Mouse (Mus musculus) liver, adult 2 months (tissue): ENCODE measurements around the gene Aatf. TPM values are rescaled to one million over a fixed set of nuclear protein-coding genes. Genes with fewer than 3 reads are reported as not detected.

ENCODE experiments used
- DNase-seq: peaks from one replicate; pipeline ENCODE4 v3.0.0-alpha.2; 2011; ENCODE audit warnings: low read depth, low spot score; ENCODE audit errors: extremely low read depth
- H3K27ac ChIP-seq: fragments of 200-500 bp; replicated peaks from 2 replicates; pipeline ENCODE4 v1.5.1; 2012; ENCODE audit warnings: low read depth, mild to moderate bottlenecking, control low read depth, inconsistent platforms, low read length; ENCODE audit not compliant: insufficient read depth
- H3K27me3 ChIP-seq: fragments of 200-500 bp; 2 replicates; pipeline ENCODE4 v1.6.1; 2012; ENCODE audit warnings: mild to moderate bottlenecking, moderate library complexity, low read length, inconsistent platforms; ENCODE audit not compliant: control insufficient read depth, insufficient read depth
- H3K36me3 ChIP-seq: fragments of 200-500 bp; 2 replicates; pipeline ENCODE4 v1.6.1; 2012; ENCODE audit warnings: low read length, inconsistent platforms; ENCODE audit not compliant: control insufficient read depth, insufficient read depth
- H3K4me1 ChIP-seq: fragments of 200-500 bp; 2 replicates; pipeline ENCODE4 v1.6.1; 2011; ENCODE audit warnings: low read length; ENCODE audit not compliant: control insufficient read depth, insufficient read depth
- H3K4me3 ChIP-seq: fragments of 200-500 bp; 2 replicates; pipeline ENCODE4 v1.5.1; 2011; ENCODE audit warnings: low read depth, mild to moderate bottlenecking, control low read depth, low read length, moderate library complexity; ENCODE audit not compliant: insufficient read depth
- H3K79me2 ChIP-seq: fragments of 200-500 bp; 2 replicates; pipeline ENCODE4 v1.6.1; 2012; ENCODE audit warnings: inconsistent platforms, mild to moderate bottlenecking, low read length, moderate library complexity; ENCODE audit not compliant: control insufficient read depth, insufficient read depth
- H3K9ac ChIP-seq: fragments of 200-500 bp; 2 replicates; pipeline ENCODE4 v1.6.1; 2012; ENCODE audit warnings: low read depth, mild to moderate bottlenecking, control low read depth, inconsistent platforms, low read length
- CTCF ChIP-seq: fragments of 200-500 bp; IDR thresholded peaks from 2 replicates; pipeline ENCODE4 v1.5.1; 2011; ENCODE audit warnings: low read depth, low read length, control low read depth
- POLR2A ChIP-seq: fragments of 200-500 bp; IDR thresholded peaks from 2 replicates; pipeline ENCODE4 v1.6.1; 2011; ENCODE audit warnings: low read length, control low read depth; ENCODE audit not compliant: insufficient read depth; ENCODE audit errors: extremely low read depth
- WGBS: fragments of 180-500 bp; shearing (Covaris S2); methylation state at CpG from one replicate; pipeline ENCODE4 v1.1.7; 2018; 5-methylcytosine and 5-hydroxymethylcytosine counted together
- polyA plus RNA-seq: library from polyadenylated mRNA; depleted of rRNA; stranded (reverse); fragments of >200 nt; gene quantifications from 2 replicates; pipeline ENCODE4 v1.2.3, GENCODE M21; 2012
- total RNA-seq: library from RNA; depleted of rRNA; stranded (reverse); fragments of >200 nt; gene quantifications from 2 replicates; pipeline ENCODE4 v1.2.3, GENCODE M21; 2014

Gene Aatf
- total and polyA plus RNA-seq, 2 experiments = 3.9 to 14.0 TPM

DNA sequence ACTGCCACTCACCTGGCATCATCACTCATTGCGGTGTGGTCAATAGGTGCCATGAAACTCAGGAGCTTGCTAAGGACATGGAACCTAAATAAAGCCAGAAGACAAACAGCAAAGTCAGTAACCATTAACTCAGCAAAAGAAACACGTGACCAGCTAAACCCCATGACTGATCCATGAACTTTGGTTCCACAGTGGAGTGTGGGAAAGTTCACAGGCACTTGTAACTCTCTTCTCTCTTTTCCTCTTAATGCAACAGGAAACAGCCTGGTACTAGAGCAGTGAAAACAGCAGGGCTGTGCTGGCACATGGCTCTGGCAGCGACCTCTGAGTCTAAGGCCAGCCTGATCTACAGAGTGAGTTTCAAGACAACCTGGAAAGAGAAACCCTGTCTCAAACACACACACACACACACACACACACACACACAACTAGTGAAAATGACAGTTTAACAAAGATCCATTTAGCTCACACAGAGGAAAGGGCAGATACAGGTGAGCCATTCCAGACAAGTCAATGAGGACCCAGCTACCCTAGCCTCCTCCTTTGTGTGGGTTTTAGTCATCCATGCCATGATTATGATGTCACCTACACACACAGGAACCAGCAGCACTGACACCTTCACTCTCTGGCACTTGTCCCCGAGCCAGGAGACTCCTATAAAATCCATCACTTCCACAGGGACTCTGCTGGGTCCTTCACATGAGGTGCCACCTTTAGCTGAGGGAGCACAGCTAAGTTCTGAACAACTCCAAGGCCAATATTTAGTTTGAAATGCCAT is 70.6 kb downstream of the Aatf start:
- peaks cover 4% of the 10 kb centered on the region; the same call in 1 of the 2 replicates for H3K36me3 ChIP-seq
- H3K79me2 ChIP-seq = no peaks in the 10 kb centered on the region
- H3K9ac ChIP-seq = peak overlapping the region; percentile 15; the same call in 1 of the 2 replicates
- 22% methylated on average over 4 of the region's 4 CpGs for WGBS
- no peak for TF ChIP-seq POLR2A
- H3K27me3 ChIP-seq = no peaks in the 10 kb centered on the region
- peak; percentile 100 for DNase-seq
- no peak overlapping the region for H3K4me3 ChIP-seq
- peak overlapping the region; percentile 89 for H3K27ac ChIP-seq
- peaks cover 14% of the 10 kb centered on the region for H3K4me1 ChIP-seq

- H3K27me3 ChIP-seq = no peaks in the 10 kb centered on the region
- no peak overlapping the region for H3K9ac ChIP-seq
- peaks cover 13% of the 10 kb centered on the region for H3K4me1 ChIP-seq
- H3K79me2 ChIP-seq = no peaks in the 10 kb centered on the region
- peaks cover 7% of the 10 kb centered on the region; the same call in 1 of the 2 replicates for H3K36me3 ChIP-seq
- no peak for TF ChIP-seq POLR2A
- no peak for TF ChIP-seq CTCF
- no peak overlapping the region for H3K27ac ChIP-seq
- peak; percentile 89 for DNase-seq
- 52% methylated on average over 3 of the region's 3 CpGs for WGBS
- no peak overlapping the region for H3K4me3 ChIP-seq
Measured at GRCm38 (mm10) chr11:84440402-84440801, 72.9 kb downstream of the Aatf start.

GRCm38 (mm10) chr11:84434879-84435278 is 78.4 kb downstream of the Aatf start:
- H3K27me3 ChIP-seq = no peaks in the 10 kb centered on the region
- H3K27ac ChIP-seq = no peak overlapping the region
- no peak for TF ChIP-seq POLR2A
- TF ChIP-seq CTCF = peak; percentile 24; the same call in 1 of the 2 replicates
- H3K4me3 ChIP-seq = no peak overlapping the region
- H3K9ac ChIP-seq = no peak overlapping the region
- no peaks in the 10 kb centered on the region; the same call in 1 of the 2 replicates for H3K79me2 ChIP-seq
- H3K36me3 ChIP-seq = peaks cover 11% of the 10 kb centered on the region; the same call in 1 of the 2 replicates
- WGBS = 85% methylated on average over 6 of the region's 6 CpGs
- DNase-seq = no peak
- peaks cover 2% of the 10 kb centered on the region; the same call in 1 of the 2 replicates for H3K4me1 ChIP-seq

DNA sequence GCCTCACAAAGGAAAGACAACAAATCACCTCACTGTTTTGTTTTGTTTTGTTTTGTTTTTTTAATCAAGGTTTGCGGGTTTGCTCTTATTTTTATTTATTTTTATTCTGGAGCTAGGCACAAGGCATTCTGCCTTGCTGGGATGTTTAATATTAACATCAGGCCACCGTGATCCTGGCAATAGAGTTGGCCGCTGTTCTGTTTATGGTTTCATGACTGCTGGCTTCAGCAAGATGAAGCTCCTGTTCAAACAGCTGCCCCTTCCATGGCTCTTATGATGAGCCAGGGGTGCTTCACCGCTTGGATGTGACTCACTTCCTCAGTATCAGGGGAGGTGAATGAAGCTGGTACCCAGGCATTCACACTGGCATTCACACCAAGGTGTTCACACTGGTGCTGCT is 83.0 kb downstream of the Aatf start:
- peak; percentile 52 for DNase-seq
- Histone ChIP-seq H3K4me3 (no peak overlapping the region), H3K27ac (no peak overlapping the region), H3K36me3 (peaks cover 6% of the 10 kb centered on the region; the same call in 1 of the 2 replicates), H3K79me2 (no peaks in the 10 kb centered on the region; the same call in 1 of the 2 replicates), H3K27me3 (no peaks in the 10 kb centered on the region), H3K9ac (no peak overlapping the region), H3K4me1 (no peaks in the 10 kb centered on the region)
- TF ChIP-seq CTCF (no peak), POLR2A (no peak)
- 50% methylated on average over 4 of the region's 4 CpGs for WGBS

GRCm38 (mm10) chr11:84429581-84429980 is 83.7 kb downstream of the Aatf start:
- H3K27ac ChIP-seq = no peak overlapping the region
- no peaks in the 10 kb centered on the region for H3K79me2 ChIP-seq
- no peaks in the 10 kb centered on the region for H3K4me1 ChIP-seq
- TF ChIP-seq CTCF (peak; percentile 56; the same call in 1 of the 2 replicates), POLR2A (no peak)
- H3K4me3 ChIP-seq = no peak overlapping the region
- H3K9ac ChIP-seq = no peak overlapping the region
- H3K36me3 ChIP-seq = peaks cover 2% of the 10 kb centered on the region; the same call in 1 of the 2 replicates
- 93% methylated on average over 1 of the region's 1 CpGs for WGBS
- no peaks in the 10 kb centered on the region for H3K27me3 ChIP-seq
- peak; percentile 51 for DNase-seq

DNA sequence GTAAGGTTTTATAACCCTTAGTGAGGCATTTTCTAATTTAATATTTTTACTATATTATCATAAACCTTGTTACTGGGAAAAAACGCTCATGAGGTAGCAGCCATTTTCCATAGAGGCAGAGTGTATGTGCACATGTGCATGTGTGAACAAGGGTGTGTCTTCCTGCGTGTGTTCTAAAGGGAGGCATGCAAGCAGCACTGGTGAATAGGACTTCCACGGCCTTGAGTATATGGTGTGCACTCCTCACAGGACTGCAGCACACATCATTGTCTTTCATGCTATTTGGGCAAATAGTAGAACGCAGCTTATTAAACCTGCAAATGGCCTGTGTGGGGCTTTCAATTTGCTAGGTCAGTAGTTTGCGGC is 86.7 kb downstream of the Aatf start:
- 88% methylated on average over 5 of the region's 5 CpGs for WGBS
- Histone ChIP-seq H3K4me1 (no peaks in the 10 kb centered on the region), H3K9ac (no peak overlapping the region), H3K79me2 (no peaks in the 10 kb centered on the region), H3K27me3 (no peaks in the 10 kb centered on the region), H3K4me3 (no peak overlapping the region), H3K36me3 (peaks cover 2% of the 10 kb centered on the region; the same call in 1 of the 2 replicates), H3K27ac (no peak overlapping the region)
- no peak for DNase-seq
- TF ChIP-seq CTCF (no peak), POLR2A (no peak)
